Mouse (Mus musculus): ENCODE results near the gene Cd300ld5.

GRCm38 (mm10) chr11:115004070-115004469 lies 33.5 kb downstream of the Cd300ld5 start:
- TF ChIP-seq CTCF (IDR thresholded peaks at IDR 0.05; ENCODE audit: low read depth), result no peak
- TF ChIP-seq EP300 (optimal IDR thresholded peaks at IDR 0.05), result no peak
